Mouse (Mus musculus) spleen, adult 2 months (tissue): ENCODE results near the gene Tmem170. TPM values are rescaled to one million over a fixed set of nuclear protein-coding genes. Genes with fewer than 3 reads are reported as not detected.
A peak's percentile ranks its signal among the peaks of the same experiment; 100 is the strongest.
"Not testable (repeated sequence)": the region's sequence is repeated elsewhere in the genome, so short reads cannot be mapped to it uniquely, and the experiment has no call there.

Source experiments
- DNase-seq, 2 experiments: peaks; one replicate each; pipeline versions ENCODE4 v3.0.0 to v3.0.0-alpha.2; 2012 to 2021; ENCODE audit warnings: low spot score in 2 of 2, low read depth in 1 of 2
- H3K27ac ChIP-seq: fragments of 200-500 bp; 2 replicates; pipeline ENCODE4 v1.5.1; 2012; ENCODE audit warnings: low read length, inconsistent platforms; ENCODE audit not compliant: insufficient read depth
- H3K27me3 ChIP-seq: fragments of 200-500 bp; 2 replicates; pipeline ENCODE4 v1.6.1; 2012; ENCODE audit warnings: mild to moderate bottlenecking, moderate library complexity, low read length, inconsistent platforms; ENCODE audit not compliant: control insufficient read depth, insufficient read depth
- H3K36me3 ChIP-seq: fragments of 200-500 bp; 2 replicates; pipeline ENCODE4 v1.6.1; 2012; ENCODE audit warnings: mild to moderate bottlenecking, low read length, inconsistent platforms; ENCODE audit not compliant: control insufficient read depth, insufficient read depth
- H3K4me1 ChIP-seq: fragments of 200-500 bp; 2 replicates; pipeline ENCODE4 v1.6.1; 2011; ENCODE audit warnings: inconsistent platforms; ENCODE audit not compliant: control insufficient read depth, insufficient read depth, insufficient read length
- H3K4me3 ChIP-seq: fragments of 200-500 bp; 2 replicates; pipeline ENCODE4 v1.5.1; 2011; ENCODE audit warnings: mild to moderate bottlenecking, inconsistent platforms; ENCODE audit not compliant: insufficient read depth, insufficient read length; ENCODE audit errors: extremely low read depth
- CTCF ChIP-seq: fragments of 200-500 bp; IDR thresholded peaks from 2 replicates; pipeline ENCODE4 v1.5.1; 2011; ENCODE audit warnings: mild to moderate bottlenecking, inconsistent platforms; ENCODE audit not compliant: insufficient read depth, insufficient read length, insufficient replicate concordance; ENCODE audit errors: extremely low read depth
- POLR2A ChIP-seq: fragments of 200-500 bp; IDR thresholded peaks from 2 replicates; pipeline ENCODE4 v1.6.1; 2011; ENCODE audit warnings: low read depth, low read length, inconsistent platforms
- WGBS: fragments of 180-500 bp; shearing (Covaris S2); methylation state at CpG from one replicate; pipeline ENCODE4 v1.1.7; 2018; 5-methylcytosine and 5-hydroxymethylcytosine counted together
- polyA plus RNA-seq: library from polyadenylated mRNA; depleted of rRNA; stranded (reverse); fragments of >200 nt; gene quantifications from 2 replicates; pipeline ENCODE4 v1.2.3, GENCODE M21; 2012

Tmem170 gene
- polyA plus RNA-seq, 1 experiment = 1.2 TPM

- H3K27ac ChIP-seq = no peak overlapping the region
- TF ChIP-seq POLR2A (no peak), CTCF (no peak)
- H3K27me3 ChIP-seq = no peaks in the 10 kb centered on the region
- H3K36me3 ChIP-seq = peaks cover 4% of the 10 kb centered on the region; the same call in 1 of the 2 replicates
- H3K4me3 ChIP-seq = no peak overlapping the region
- no peaks in the 10 kb centered on the region for H3K4me1 ChIP-seq
- no peak for DNase-seq
- 95% methylated on average over 8 of the region's 8 CpGs for WGBS
Observed at GRCm38 (mm10) chr8:111865130-111865852, 11.3 kb downstream of the Tmem170 start.

GRCm38 (mm10) chr8:111864648-111865047 is 11.9 kb downstream of the Tmem170 start:
- Histone ChIP-seq H3K27ac (no peak overlapping the region), H3K4me3 (no peak overlapping the region), H3K27me3 (no peaks in the 10 kb centered on the region), H3K36me3 (peaks cover 4% of the 10 kb centered on the region; the same call in 1 of the 2 replicates), H3K4me1 (no peaks in the 10 kb centered on the region)
- TF ChIP-seq POLR2A = no peak
- TF ChIP-seq CTCF = no peak
- 88% methylated on average over 8 of the region's 8 CpGs for WGBS
- DNase-seq = no peak

- Histone ChIP-seq H3K27me3 (no peaks in the 10 kb centered on the region), H3K4me3 (no peak overlapping the region), H3K4me1 (no peaks in the 10 kb centered on the region), H3K36me3 (peaks cover 4% of the 10 kb centered on the region; the same call in 1 of the 2 replicates), H3K27ac (no peak overlapping the region)
- 27% methylated on average over 4 of the region's 4 CpGs for WGBS
- DNase-seq = no peak
- TF ChIP-seq POLR2A = no peak
- no peak for TF ChIP-seq CTCF
Observed at GRCm38 (mm10) chr8:111863280-111863679, 13.3 kb downstream of the Tmem170 start.

- Histone ChIP-seq H3K4me3 (no peak overlapping the region), H3K36me3 (no peaks in the 10 kb centered on the region), H3K27me3 (no peaks in the 10 kb centered on the region), H3K4me1 (no peaks in the 10 kb centered on the region; the same call in 1 of the 2 replicates), H3K27ac (no peak overlapping the region)
- TF ChIP-seq CTCF = no peak
- TF ChIP-seq POLR2A = no peak
- 93% methylated on average over 12 of the region's 12 CpGs for WGBS
- no peak for DNase-seq
Observed at GRCm38 (mm10) chr8:111855977-111856376, 20.6 kb downstream of the Tmem170 start.

- H3K27me3 ChIP-seq = no peaks in the 10 kb centered on the region
- H3K4me1 ChIP-seq = no peaks in the 10 kb centered on the region; the same call in 1 of the 2 replicates
- peak within 1 kb of the TSS; percentile 78 for H3K4me3 ChIP-seq
- H3K36me3 ChIP-seq = no peaks in the 10 kb centered on the region
- DNase-seq = peak; percentile 93 to 97
- WGBS = under 1% methylated on average over 53 of the region's 53 CpGs
- peak; percentile 29; the same call in 1 of the 2 replicates for TF ChIP-seq POLR2A
- TF ChIP-seq CTCF = no peak
- H3K27ac ChIP-seq = no peak within 1 kb of the TSS
Observed at GRCm38 (mm10) chr8:111853861-111854501, 22.6 kb downstream of the Tmem170 start, which contains the start of gene Cfdp1. Gene Cfdp1 (minus strand): TSS chr8:111854291.

- not testable (repeated sequence) for DNase-seq, H3K4me3 ChIP-seq, H3K27ac ChIP-seq, H3K27me3 ChIP-seq, H3K36me3 ChIP-seq, H3K4me1 ChIP-seq
- WGBS = 67% methylated on average over 12 of the region's 12 CpGs
Observed at GRCm38 (mm10) chr8:111853219-111853618, 23.3 kb downstream of the Tmem170 start.

- no peak for DNase-seq
- 90% methylated on average over 6 of the region's 6 CpGs for WGBS
- Histone ChIP-seq H3K27ac (no peak overlapping the region), H3K4me3 (no peak overlapping the region), H3K36me3 (peaks cover 6% of the 10 kb centered on the region; the same call in 1 of the 2 replicates), H3K4me1 (no peaks in the 10 kb centered on the region), H3K27me3 (no peaks in the 10 kb centered on the region)
- no peak for TF ChIP-seq POLR2A
- TF ChIP-seq CTCF = no peak
Observed at GRCm38 (mm10) chr8:111846746-111847145, 29.8 kb downstream of the Tmem170 start.
